Mouse (Mus musculus) urinary bladder, postnatal 14 days (tissue): ENCODE data around the gene Cyp17a1.

Source experiments
- DNase-seq: peaks from one replicate; pipeline ENCODE4 v3.0.0; 2021; ENCODE audit warnings: low spot score

Cyp17a1 gene

DNA sequence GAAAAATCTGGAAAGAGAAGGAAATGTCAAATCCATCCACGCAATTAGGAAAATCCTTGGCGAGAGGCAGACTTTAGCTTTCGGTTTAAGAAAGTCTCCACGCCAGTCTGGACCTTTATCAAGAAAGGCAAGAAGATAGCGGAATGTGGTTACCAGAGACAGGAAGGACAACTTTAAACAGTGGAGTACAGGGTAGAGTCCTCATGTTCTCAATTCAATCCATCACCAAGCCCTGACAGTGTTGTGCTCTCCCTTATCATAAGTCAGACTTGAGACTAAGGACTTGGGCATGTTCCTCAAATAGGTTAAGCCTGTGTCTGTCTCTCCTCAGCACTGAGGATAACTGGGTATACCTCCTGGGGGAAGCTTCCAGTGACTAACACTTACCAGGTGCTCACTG is 3.2 kb downstream of the Cyp17a1 start:
- no peak for DNase-seq

DNA sequence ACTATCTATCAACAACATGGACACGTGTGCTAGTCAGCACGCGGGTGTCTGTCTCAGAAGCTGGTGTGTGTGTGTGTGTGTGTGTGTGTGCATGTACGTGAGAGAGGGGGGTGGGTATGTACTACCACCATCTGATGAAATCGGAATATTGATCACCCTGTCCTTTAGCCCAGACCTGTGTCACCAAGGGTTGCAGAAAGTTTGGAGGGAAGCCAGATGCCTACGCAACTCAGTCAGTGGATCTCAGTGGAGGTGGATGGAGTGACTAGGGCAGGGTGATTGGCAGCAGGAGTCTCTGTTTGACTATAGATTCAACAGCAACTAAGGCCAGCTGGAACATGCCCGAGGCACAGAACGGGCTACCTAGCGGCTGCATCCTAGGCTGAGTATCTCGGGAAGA is 4.7 kb downstream of the Cyp17a1 start:
- no peak for DNase-seq

DNA sequence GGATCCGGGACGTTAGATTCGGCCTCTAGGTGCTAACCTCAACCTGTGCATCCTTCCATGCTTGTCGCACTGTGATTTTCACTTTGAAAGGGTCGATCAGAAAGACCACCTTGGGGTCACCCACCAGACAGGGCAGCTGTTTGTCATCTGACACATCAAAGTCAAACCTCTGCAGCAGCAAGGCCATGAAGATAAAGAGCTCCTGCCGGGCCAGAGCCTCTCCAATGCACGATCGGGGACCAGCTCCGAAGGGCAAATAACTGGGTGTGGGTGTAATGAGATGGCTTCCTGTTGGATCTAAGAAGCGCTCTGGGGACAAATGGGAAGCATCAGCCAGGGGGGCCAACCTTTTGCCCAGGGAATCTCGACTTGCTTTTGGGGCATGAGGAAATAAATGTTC is 5.7 kb downstream of the Cyp17a1 start:
- DNase-seq: no peak

DNA sequence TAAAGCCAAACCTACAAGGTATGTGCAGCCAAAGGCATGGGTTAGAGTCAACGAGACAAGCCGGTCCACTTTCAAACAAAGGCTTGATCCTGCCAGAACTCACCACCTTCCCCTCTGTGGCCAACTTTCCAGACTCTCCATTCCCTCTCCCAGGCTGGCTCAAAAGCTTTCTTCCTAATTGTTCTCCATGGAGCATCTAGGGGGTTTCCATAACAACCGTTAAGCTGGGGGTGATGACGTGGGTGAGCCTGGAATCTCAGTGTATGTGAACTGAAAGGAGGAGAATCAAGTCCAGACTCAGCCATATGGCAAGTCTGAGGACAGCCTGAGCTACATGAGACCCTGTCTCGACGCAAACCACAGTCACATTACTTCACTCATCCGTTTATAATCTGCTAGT is 7.5 kb downstream of the Cyp17a1 start:
- DNase-seq: no peak

DNA sequence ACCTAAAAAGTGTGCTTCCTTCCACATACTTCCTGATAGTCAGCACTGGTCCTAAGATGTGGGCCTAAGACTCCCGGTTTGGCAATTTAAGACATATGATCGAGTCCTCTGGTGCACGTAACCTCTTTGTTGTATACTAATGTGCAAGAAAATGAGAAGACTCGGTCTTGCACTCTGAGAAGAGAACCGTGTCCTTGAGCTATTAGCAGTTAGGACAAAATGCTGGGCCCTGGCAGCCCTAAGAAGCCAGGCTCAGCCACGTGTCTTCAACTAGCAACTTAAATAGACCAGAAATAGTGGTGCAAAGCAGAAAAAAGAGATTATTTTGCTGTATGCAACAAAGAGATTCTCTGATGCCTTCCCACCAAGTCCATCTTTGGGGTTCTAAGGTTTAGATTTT is 10.2 kb downstream of the Cyp17a1 start:
- no peak for DNase-seq

DNA sequence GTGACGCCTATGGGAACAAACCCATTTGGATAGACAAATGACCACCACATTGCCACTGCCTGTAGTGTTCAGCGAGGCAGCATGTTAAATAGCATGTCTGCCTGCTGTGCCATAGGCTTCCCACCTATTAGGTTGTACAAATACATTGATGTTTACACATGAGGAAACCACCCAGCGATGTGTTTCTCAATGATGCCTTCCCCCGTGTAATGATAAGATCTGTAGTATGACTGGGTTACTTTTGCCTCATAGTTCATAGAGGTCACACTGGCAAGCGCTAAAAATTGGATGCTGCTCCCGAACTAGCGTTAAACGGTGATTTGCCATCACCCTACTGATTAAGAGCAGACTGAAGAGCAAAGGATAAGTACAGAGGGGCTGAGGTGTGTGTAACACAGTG is 10.8 kb downstream of the Cyp17a1 start:
- DNase-seq: no peak

DNA sequence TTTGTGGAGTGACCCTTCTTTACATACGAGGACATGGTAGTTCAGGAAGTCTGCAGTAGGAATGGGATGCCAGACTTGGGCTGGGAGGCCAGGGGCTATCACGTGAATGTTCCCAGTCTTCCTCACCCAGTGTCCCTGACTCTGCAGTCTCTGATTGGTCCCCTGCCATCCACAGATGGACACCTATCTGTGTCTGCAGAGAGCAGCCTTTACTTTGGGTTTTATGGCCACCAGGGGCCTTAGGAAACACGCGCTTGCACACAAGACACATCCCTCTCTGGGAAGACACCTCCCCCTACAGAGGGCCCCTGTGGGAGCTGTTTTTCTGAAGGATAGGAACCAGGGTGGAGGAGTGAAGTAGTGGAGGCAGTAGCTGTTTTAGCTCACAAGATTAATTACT is 11.5 kb downstream of the Cyp17a1 start:
- no peak for DNase-seq

DNA sequence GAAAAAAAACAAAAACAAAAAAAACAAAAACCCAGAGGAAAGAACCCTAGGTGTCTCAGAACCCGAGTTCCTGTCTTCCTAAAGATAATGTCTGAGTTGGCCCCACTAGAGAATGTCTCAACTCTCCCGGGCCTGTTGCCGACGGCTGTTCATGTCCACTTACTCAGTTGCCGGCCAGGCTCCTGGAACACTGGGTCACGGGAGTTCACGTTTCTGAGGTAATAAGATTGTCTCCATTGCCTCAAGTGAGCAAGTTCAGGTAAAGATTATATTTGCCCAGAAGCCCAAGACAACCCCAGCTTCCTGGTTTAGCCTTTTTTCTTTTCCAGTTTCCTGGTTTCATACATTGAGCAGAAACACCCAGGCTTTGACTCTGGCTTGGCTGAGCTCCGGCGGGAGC is 14.1 kb downstream of the Cyp17a1 start:
- DNase-seq: no peak

DNA sequence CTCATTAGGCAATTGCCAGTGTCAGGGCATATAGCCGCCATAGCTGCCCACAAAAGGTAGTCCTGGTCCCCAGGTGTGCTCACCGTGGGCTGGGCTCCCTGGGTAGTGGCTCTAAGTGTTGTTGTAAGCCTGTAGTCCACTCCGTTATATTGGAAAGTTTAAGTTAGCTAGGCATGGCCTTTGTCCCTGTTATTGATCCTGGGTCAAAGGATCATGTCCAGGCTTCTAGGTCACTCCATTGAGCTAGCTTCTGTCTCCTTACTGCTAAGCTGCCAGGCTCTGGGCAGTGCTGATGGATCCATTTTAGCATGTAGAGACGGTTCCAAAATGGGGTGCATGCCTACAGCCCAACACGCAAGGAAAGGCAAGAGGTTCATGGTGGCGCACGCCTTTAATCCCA is 14.6 kb downstream of the Cyp17a1 start:
- DNase-seq: no peak

DNA sequence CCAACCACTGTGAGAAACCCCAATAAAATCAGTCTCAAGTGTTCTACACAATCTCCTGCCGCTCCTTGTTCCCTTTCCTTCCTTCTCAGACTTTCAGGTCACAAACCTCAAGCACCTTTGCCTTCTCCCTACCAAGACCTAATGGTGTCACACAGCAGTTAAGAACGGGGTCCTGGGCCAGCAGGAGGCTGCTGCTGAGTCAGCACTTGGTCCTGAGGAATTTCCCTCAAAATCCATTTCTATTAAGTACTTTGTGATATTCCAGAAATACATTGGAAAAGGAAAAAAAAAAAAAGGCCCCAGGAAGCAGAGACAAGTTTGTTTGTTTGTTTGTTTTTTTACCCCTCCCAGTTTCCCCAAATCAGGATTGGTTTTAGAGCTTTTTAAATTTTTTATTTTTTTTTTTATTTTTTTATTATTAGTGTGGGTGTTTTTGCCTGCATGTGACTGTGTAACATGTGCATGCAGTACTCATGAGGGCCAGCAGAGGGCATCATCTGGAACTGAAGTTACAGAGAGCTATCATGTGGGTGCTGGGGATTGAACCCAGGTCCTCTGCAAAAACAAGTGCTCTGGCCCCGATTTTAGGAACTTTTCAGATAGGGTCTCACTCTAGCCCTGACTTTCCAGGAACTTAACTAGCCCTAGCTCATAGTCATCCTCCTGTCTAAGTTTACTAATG is 15.5 kb downstream of the Cyp17a1 start:
- no peak for DNase-seq

DNA sequence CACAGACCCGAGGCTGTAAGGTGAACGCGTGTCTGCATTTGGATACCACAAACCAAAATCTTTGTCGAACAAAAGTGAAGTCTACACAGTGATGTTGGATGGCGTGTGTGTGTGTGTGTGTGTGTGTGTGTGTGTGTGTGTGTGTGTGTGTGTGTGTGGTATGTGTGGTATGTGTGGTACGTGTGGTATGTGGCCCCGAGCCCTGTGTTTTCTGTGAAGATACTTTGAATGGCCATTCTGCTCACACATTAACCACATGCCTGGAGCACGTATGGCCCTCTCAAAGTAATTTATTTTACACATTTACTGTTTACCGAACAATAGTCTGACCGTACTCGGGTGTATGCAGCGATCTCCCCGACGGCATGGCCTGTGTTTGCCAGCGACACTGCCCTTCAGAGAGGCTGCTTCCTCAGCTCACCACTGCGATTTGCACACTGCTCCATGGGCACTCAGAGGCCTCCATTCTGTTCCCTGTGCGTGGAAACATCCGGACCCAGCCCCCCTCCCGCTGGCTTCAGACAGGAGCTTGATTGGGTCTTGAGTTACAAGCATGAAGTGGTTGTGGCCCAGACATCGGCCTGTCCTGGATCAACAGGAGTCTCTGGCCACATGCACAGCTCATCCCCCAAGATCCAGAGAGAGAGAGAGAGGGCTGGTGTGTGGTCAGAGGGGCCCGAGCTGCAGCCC is 16.7 kb downstream of the Cyp17a1 start:
- DNase-seq: no peak

DNA sequence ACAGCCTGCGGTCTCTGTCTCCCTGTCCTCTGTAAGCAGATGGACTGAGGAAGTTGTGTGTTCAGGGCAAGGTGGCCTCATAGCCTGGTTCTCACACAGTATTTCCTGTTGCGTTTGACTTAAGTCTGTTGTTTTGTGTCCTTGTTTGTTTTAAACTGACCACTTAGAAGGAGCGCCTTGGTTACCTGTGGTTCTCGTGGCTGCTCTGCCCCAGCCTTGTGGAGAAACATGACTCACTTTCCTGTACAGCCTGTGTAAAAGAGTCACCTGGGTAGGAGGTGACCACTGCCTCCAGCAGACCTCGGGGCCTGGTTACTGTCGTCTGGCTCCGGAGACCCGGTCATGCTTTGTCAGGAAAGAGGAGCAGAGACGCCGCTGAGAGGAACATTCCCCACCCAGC is 17.3 kb downstream of the Cyp17a1 start:
- DNase-seq: no peak

DNA sequence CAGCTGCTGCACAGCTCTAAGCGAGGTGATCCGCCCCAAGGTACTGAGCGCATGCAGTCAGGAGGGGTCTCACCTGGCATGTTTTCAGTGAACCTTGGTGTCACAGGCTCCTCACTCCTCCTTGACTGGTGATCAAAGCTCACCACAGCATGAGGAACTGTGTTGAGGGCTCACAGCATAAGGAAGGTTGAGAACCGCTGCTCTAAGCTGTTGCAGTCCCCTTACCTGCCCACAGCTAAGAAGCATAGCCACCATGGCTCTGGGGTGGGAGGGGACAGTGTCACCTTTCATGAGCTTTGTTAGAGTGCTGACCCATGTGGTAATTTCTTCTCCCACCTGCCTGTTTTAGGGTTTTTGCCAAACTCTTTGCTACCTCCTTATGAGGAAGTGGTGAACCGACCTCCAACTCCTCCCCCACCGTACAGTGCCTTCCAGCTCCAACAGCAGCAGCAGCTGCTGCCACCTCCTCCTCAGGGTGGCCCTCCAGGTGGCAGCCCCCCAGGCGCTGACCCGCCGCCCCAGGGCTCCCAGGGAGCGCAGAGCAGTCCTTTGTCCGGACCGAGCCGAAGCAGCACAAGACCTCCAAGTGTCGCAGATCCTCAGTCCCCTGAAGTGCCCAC is 19.2 kb downstream of the Cyp17a1 start:
- no peak for DNase-seq

DNA sequence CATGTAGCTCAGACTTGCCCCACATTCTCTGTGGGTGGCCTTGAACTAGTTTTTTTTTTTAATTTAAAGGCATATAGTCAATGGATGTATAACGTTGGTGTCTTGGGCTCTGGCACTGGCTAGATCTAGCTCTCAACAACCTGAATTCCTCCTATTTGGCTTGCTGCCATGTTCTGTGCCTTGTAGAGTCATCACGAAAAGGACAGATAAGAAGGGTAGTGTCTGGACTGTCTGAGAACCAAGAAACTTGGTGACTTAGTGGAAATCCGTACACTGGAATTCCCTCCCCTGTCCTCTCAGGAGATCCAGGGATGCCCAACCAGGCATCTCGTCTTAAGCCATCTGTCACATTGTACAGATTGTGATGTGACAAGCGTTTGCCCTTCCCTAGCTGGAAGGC is 19.8 kb downstream of the Cyp17a1 start:
- no peak for DNase-seq

DNA sequence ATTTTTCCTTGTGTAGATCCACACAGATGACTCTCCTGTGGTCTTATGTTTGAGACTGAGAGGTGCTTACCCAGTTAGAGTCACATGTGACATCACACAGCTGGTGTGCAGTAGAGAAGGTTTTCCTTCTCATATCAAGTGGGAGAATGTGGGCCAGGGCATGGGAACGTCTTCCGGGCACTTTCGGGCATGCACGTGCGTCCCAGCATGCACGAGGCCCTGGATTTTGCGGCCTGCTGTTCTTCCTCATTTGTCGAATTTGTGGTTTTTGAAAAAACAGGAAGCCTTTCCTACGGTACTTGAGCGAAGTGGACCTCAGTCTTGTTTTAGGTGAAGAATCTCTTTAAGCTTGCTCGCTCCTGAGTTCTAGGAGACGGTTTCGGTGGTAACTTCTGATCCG is 24.4 kb downstream of the Cyp17a1 start:
- no peak for DNase-seq

DNA sequence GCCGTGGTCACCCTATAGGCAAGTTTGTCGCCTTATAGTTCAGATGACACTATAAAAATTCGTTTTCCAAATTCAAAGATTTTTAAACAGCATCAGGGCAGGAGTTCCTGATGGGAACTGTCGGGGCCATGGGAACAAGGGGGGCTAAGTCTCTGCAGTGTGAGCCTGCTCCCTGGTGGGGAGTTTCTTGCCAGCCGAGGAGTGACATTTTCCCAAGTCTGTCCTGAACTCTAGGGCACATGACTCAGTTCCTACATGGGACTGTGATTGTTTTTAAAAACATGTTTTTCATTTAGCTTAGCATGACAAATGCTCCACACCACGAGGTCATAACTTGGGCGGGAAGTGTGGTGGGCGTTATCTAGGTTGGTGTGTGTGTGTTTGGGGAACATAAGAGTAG is 25.1 kb downstream of the Cyp17a1 start:
- no peak for DNase-seq

DNA sequence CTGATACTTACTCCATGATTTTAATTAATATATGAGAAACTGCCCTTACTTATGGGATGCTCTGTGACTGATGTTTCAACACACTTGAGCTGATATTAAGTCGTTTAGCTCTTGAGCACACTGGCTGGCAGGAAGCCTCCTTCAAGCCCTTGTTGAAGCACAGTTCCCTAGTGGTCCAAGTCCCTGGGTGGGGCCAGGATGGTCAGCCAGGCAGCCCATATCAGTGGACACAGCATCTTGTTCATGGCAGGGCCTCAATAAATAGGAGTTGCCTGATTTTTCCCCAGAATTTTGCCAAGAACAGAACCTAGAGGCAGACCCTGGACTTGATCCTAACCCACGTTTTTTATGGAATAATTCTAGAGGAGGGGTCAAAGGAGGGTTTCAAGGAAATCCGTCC is 25.7 kb downstream of the Cyp17a1 start:
- peak; percentile 58 for DNase-seq

DNA sequence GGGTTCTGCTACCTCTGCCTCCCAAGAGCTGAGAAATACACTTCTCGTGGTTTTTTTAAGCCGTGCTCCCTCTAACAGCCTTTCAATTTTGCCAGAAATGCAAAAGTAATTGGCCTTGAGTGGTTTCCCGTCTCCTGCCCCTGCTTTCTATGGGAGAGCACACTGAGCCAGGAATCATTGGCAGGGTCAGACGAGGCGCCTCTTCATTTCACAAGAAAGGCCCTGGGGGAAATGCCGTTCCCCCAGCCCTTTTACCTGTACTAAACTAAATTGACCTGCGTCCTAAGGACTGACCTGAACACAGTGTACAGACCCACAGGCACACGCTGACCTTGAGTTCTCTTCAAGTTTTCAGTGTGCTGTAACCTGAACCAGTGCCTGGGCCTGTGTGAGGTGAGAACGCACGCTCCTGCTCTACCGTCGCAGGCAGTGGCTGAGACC is 26.9 kb downstream of the Cyp17a1 start:
- DNase-seq: no peak

DNA sequence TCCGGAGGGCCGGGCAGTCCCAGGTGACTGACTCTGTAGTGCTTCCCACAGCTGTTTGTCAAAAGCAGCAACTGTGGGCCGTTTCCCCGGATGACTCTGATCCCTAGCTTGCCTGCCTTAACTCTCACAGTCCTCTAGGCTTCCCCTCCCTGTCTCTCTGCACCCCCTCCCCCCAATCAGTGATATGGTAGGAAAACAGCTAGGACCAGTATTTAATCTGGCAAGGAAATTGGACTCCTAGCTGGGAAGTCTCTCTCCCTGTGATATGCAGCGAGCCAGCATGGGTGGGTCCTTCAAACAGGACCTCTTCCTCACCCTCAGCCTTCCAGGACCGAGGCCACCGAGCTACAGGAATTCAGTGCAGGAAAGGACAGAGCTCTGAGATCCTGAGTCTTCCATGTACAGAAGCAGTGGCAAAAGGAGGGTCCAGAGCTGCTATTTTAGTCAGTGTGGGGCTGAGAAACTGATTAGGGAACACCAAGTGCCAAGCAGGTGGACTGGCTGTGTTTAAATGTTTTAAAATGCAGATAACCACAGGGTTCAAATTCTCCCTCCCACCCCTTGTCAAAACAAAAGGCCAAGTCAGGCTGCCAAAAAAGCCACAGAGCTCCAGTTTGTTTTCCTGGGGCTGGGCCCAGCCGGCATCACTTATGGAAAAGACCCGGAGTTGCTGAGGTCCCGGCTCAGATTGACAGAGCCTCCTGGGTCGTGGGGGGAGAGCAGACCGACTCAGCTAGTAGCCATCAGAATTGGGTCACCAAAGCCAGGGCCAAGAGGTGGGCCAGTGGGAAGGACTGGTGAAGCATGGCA is 28.0 kb downstream of the Cyp17a1 start:
- no peak for DNase-seq

DNA sequence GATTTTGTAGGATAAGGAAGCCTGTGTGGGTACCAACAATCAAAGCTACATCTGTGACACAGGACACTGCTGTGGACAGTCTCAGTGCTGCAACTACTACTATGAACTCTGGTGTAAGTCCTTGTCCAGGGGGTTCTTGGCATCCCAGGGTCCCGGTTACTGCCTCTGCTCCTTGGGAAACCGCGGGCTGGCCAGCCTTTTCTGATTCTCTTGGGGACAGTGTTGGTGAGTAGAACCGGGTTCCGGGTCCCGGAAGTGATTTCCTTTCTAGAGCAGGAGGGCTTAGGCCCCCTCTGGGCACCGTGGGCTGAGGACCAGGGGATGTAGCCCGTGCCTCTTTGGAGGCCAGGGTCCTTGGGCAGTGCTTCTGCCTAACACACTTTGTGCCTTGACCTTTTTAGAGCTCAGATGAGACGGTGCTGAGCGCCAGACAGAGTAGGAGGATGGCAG is 28.6 kb downstream of the Cyp17a1 start:
- DNase-seq: no peak

DNA sequence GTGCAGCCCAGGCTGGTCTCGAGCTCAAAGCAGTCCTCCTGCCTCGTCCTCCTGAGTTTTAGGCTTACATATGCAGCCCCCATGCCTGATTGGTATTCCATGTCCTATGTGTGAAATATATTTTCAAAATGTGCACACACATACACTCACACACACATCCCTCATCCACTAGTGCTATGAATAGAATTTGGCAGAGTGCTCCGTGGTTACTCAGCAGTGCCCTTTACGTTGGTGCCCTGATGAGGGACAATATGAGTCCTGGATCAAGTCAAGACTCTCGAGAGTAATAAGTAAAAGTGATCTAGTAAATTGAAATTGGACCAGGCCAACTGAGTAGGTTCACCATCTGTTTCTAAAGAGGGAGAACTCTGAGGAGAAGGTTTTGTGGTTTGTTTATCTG is 29.7 kb downstream of the Cyp17a1 start:
- no peak for DNase-seq

DNA sequence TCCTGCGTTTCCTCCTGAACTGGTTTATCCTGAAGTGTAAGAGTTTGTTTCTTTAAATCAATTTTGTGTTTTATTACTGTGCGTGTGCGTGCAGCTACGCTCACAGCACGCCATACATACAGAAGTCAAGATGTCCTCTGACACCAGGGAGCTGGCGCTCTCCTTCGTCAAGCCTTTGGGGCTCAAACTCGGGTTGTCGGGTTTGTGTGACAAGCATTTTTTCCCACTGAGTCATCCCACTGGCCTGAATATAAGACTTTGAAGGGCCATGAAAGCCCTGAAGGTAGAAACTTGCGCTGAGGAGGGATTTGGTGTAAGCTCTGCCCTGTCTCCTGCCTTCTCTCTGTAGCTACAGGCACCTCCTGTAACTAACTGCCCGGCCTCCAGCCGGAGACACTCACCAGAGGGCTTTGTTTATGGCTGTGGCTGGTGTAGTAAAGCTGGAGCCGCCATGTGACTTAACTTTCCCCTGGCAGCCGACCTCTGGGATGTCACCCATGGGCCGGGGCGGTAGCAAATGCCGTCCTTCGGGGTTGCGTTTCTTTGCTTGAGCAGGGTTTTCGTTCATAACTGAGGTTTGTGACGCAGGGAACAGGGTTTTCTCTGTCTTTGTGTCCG is 30.7 kb downstream of the Cyp17a1 start:
- no peak for DNase-seq
